Mouse (Mus musculus) forebrain, embryonic 12.5 days (tissue): ENCODE data around the gene Gpbar1. TPM values are rescaled to one million over a fixed set of nuclear protein-coding genes. Genes with fewer than 3 reads are reported as not detected.
"Not testable (repeated sequence)": the region's sequence is repeated elsewhere in the genome, so short reads cannot be mapped to it uniquely, and the experiment has no call there.

Source experiments
- ATAC-seq: fragments of 200-750 bp; cut with Nextera tagmentation; 2 replicates; pipeline ENCODE4 v1.8.0; 2017; ENCODE audit warnings: moderate TSS enrichment; ENCODE audit not compliant: low FRiP score
- H3K27ac ChIP-seq: fragments of 300-500 bp; sonication (generic); 2 replicates; pipeline ENCODE4 v1.5.1; 2016; ENCODE audit warnings: mild to moderate bottlenecking
- H3K27me3 ChIP-seq: fragments of 300-500 bp; sonication (generic); 2 replicates; pipeline ENCODE4 v1.6.1; 2016; ENCODE audit warnings: mild to moderate bottlenecking
- H3K36me3 ChIP-seq: fragments of 300-500 bp; sonication (generic); replicated peaks from 2 replicates; pipeline ENCODE4 v1.6.1; 2016; ENCODE audit warnings: mild to moderate bottlenecking
- H3K4me1 ChIP-seq: fragments of 300-500 bp; sonication (generic); 2 replicates; pipeline ENCODE4 v1.6.1; 2016
- H3K4me2 ChIP-seq: fragments of 300-500 bp; sonication (generic); 2 replicates; pipeline ENCODE4 v1.6.1; 2016; ENCODE audit warnings: mild to moderate bottlenecking, moderate library complexity
- H3K4me3 ChIP-seq: fragments of 300-500 bp; sonication (generic); replicated peaks from 2 replicates; pipeline ENCODE4 v1.5.1; 2016; ENCODE audit warnings: mild to moderate bottlenecking
- H3K9ac ChIP-seq: fragments of 300-500 bp; sonication (generic); 2 replicates; pipeline ENCODE4 v1.6.1; 2016; ENCODE audit warnings: mild to moderate bottlenecking
- H3K9me3 ChIP-seq: fragments of 300-500 bp; sonication (generic); 2 replicates; pipeline ENCODE4 v1.6.1; 2016
- WGBS: fragments of 180-500 bp; shearing (Covaris S2); methylation state at CpG from one replicate; pipeline ENCODE4 v1.1.7; 2016; 5-methylcytosine and 5-hydroxymethylcytosine counted together
- polyA plus RNA-seq: library from polyadenylated mRNA; unstranded; fragments of >200 nt; fragmentation: Nextera tagmentation; extraction: Ambion mirVana; gene quantifications from 2 replicates; pipeline ENCODE4 v1.2.1, GENCODE M21; 2016

Gpbar1 gene
- polyA plus RNA-seq, 1 experiment from 2014 or later: 0.29 TPM

DNA sequence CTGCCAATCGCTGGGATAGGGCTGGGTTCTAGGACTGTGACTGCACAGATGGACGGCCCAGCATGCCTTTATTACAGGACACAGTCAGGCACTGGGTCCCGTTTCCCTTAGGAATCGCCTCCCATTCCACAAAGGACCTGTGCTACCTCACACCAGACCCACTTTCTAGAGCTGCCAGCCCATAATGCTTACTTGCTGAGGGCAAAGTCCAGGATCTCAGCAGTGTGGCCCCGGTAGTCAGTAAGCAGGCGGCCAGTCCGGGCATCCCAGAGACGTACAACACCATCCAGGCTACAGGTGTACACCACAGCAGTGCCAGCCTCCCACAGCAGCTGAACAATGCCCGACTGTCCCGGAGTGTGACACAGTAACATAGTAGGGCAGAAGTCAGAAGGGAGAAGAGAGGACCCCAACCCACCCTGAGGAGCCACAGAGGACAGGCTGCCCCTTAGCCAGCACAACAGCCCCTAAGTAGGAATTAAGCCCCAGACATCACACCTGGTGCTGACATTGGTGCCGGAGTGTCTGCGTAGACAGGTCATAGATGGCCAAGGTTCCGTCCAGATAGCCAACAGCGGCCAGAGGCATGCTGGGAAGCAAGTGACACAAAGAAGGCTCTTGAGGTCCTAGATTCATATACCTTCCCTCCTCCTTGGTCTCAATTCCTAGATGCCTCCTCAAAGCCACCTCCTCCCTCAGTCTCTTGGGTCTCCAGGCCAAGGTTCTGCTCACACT is 2.4 kb downstream of the Gpbar1 start:
- no peaks in the 10 kb centered on the region for H3K9me3 ChIP-seq
- 0 out of 2 replicates have a peak overlapping the region, but pooled peaks have one; percentile 25 for H3K27ac ChIP-seq
- peaks cover 47% of the 10 kb centered on the region for H3K36me3 ChIP-seq
- no peak overlapping the region for H3K9ac ChIP-seq
- H3K4me2 ChIP-seq: no peak overlapping the region
- no peak for ATAC-seq
- H3K27me3 ChIP-seq: no peaks in the 10 kb centered on the region
- 94% methylated on average over 14 of the region's 14 CpGs for WGBS
- H3K4me1 ChIP-seq: peaks cover 20% of the 10 kb centered on the region
- no peak overlapping the region for H3K4me3 ChIP-seq

DNA sequence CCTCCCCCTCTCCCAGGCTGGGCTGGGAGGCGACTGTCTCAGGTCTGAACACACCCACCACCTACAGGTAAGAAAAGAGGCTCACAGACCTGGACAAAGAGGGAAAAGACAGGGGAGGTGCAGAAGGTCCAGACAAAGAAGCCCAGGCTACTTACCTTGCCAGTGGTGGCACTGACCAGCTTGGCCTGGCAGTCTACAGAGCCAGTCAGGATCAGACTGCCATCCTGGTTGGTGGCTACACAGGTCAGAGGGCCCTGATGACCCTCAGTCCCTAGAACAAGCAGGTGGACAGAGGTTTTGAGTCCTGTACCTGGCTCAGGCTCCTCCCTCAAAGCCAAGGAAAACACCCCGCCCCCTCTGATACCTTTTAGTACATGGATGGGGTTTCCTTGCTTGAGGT is 3.0 kb downstream of the Gpbar1 start:
- ATAC-seq: no peak
- peaks cover 26% of the 10 kb centered on the region for H3K4me1 ChIP-seq
- H3K36me3 ChIP-seq: peaks cover 47% of the 10 kb centered on the region
- H3K4me2 ChIP-seq: no peak overlapping the region
- H3K9me3 ChIP-seq: no peaks in the 10 kb centered on the region
- H3K9ac ChIP-seq: no peak overlapping the region
- H3K4me3 ChIP-seq: no peak overlapping the region
- 91% methylated on average over 2 of the region's 2 CpGs for WGBS
- no peaks in the 10 kb centered on the region for H3K27me3 ChIP-seq
- no peak overlapping the region for H3K27ac ChIP-seq

DNA sequence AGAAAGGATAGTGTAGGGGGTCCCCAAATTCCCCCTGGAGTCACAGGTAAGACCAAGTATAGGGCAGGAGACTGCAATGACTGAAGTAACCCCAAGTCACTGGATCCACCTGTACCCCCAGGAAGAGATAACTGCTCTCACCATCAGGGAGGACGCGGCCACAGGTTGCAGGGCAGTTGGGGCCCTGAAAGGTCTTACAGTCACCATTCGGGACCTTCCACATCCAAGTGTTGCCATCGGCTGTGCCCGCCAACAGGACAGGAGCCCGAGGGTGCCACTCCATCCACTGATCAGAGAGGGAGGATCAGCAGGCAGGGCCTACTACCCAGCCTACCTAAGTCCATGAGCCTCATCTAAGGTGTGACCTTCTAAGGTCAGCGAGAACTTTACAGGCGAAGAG is 3.5 kb downstream of the Gpbar1 start:
- Histone ChIP-seq H3K9ac (no peak overlapping the region), H3K27me3 (no peaks in the 10 kb centered on the region), H3K27ac (no peak overlapping the region), H3K36me3 (peaks cover 47% of the 10 kb centered on the region), H3K4me1 (peaks cover 26% of the 10 kb centered on the region), H3K9me3 (no peaks in the 10 kb centered on the region), H3K4me2 (no peak overlapping the region), H3K4me3 (no peak overlapping the region)
- WGBS: 95% methylated on average over 8 of the region's 8 CpGs
- no peak for ATAC-seq

DNA sequence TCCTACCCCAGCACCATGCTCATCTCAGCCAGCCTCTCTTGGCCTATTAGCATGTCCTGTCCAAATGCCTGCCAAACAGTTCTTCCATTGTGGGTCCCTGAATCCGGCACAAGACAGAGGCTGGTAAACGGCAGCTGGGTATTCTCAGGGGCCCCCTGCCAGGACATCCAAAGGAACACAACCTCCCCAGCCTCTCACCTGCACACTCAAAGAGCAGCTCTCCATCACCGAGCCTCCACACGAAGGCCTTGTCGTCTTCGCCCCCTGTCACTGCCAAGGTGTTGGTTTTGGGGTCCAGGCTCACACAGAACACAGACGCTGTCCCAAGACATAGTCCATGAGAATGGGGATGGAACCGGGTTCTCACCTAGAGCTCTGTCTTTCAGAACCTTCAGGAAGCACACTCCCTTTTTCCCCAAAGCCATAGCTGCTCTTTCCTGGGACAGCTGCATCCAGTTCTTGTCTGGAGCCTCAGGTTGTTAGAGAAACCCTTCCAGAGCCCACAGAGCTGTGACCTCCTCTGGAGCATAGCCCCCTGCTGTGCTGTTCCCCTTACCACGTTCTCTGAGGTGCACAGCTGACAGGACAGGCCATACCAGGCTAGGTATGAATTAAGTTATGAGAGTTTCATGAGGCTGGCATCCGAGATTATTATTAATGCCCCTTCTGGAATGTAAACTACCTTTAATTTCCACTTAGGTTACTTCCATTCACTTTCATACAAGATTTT is 4.7 kb downstream of the Gpbar1 start:
- Histone ChIP-seq H3K36me3 (peaks cover 47% of the 10 kb centered on the region), H3K4me3 (no peak overlapping the region), H3K4me1 (peaks cover 26% of the 10 kb centered on the region), H3K9ac (no peak overlapping the region), H3K4me2 (no peak overlapping the region), H3K9me3 (no peaks in the 10 kb centered on the region), H3K27me3 (no peaks in the 10 kb centered on the region), H3K27ac (no peak overlapping the region)
- ATAC-seq: no peak
- WGBS: 90% methylated on average over 10 of the region's 10 CpGs

DNA sequence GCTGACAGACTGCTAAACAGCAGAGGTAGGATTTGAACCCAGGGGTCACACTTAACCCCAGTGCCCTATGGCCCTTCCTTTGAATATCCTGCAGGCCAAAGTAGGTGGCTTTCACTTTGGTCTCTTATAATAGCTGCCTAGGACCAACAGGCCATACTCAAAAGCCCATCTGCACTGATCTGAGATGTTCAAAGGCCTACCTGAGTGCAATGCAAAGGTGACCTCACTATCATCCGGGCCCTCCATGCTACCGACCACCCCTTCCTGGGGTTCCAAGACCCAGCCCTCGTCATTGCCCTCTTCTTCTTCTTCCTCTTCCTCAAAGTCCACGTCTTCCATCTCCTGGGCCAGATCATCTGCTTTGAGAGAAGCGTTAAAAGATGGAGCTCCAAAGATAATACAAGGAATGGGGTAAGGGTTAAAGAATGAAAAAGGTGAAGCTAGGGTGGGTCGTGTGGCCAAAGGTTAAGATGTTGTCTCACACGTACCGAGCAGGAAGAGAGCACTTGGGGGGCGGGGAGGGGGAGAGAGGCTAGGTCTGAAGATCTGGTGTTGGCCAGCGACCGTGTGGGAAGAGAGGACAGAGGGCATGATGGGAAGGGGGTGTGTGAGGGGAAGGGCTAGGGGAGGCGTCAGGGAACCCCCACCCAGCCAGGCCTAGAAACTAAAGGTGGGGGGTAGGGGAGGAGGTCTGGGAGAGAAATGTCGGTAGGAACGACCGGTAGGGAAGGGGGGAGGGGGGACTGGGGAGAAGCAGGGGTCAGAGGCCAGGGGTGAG is 5.5 kb downstream of the Gpbar1 start:
- ATAC-seq: peak; percentile 39
- H3K9ac ChIP-seq: peak overlapping the region; percentile 78
- H3K9me3 ChIP-seq: no peaks in the 10 kb centered on the region
- H3K27ac ChIP-seq: peak overlapping the region; percentile 54; the same call in 1 of the 2 replicates
- H3K4me2 ChIP-seq: peak overlapping the region; percentile 90
- WGBS: 15% methylated on average over 14 of the region's 15 CpGs
- peak overlapping the region; percentile 79 for H3K4me3 ChIP-seq
- H3K4me1 ChIP-seq: peaks cover 26% of the 10 kb centered on the region
- peaks cover 52% of the 10 kb centered on the region for H3K36me3 ChIP-seq
- no peaks in the 10 kb centered on the region for H3K27me3 ChIP-seq

DNA sequence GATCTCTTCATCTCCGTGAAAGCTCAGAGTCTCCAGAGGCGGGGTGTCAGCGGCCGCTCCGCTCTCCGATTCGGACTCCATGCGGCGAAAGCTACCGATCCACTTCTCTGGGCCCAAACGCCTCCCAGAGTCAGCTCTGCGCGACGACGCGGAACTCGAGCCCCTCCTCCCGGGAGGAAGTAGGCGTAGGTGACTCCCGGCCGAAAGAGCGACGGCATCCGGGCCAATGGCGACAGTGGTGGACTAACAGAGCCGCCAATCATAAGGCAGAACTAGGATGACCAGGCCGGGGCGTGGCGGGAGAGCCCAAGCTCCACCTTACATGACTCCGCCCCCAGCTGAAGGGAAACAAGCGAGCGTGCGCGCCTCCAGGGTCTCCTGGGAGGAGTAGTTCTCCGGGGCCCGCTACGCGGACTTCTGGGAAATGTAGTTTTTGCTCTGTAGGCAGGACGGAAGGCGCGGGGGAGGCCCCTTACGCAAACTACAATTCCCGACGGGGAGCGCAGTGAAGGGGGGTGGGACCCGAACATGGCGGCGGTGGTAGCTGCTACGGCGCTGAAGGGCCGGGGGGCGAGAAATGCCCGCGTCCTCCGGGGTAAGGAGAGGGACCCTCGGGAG is 6.3 kb downstream of the Gpbar1 start, which contains the start of the genes Aamp and Pnkd:
Aamp (minus strand) TSS at position 196 of the 618 bp plus-strand sequence.
Pnkd (plus strand) TSS at position 388 of the 618 bp plus-strand sequence.
- under 1% methylated on average over 56 of the region's 56 CpGs for WGBS
- Histone ChIP-seq H3K9ac (peak within 1 kb of the TSS; percentile 78), H3K9me3 (no peaks in the 10 kb centered on the region), H3K27me3 (no peaks in the 10 kb centered on the region), H3K27ac (peak within 1 kb of the TSS; percentile 54; the same call in 1 of the 2 replicates), H3K4me1 (peaks cover 26% of the 10 kb centered on the region), H3K4me2 (peak within 1 kb of the TSS; percentile 90), H3K4me3 (peak within 1 kb of the TSS; percentile 79), H3K36me3 (peaks cover 52% of the 10 kb centered on the region)
- ATAC-seq: peak; percentile 98

DNA sequence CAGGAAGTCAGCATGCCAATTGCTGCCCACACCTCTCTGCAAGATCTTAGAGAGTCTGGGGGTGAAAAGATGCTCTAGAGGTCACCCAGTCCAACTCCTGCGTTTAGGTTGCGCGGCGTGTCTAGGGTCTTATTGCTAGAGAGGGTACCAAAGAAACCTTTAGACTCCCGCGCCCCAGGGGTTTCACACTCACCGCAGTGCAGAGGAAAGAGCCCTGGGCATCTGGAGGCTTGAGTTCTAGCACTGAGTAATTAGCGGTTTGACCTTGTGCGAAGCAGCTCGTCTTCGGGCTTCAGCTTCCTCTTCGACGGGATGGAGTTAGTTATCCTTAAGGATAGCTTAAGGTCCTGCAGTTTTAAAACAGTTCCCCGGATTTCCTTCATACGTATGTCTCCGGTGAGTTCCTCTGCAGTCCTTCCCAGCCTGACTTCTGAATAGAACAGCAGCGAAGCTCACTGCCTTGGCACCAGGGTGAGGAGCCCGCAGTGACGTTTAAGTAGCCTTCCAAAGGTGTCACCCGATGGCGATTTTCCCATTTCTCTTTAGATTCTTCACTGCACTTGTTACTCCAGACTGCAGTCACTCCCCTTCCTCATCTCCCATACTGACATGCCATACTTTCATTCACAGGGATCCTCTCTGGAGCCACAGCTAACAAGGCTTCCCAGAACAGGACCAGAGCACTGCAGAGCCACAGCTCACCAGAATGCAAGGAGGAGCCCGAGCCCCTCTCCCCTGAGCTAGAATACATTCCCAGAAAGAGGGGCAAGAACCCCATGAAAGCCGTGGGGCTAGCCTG is 7.1 kb downstream of the Gpbar1 start:
- H3K27ac ChIP-seq: no peak overlapping the region
- H3K9me3 ChIP-seq: no peaks in the 10 kb centered on the region
- no peaks in the 10 kb centered on the region for H3K27me3 ChIP-seq
- H3K4me1 ChIP-seq: peaks cover 26% of the 10 kb centered on the region
- no peak for ATAC-seq
- peaks cover 52% of the 10 kb centered on the region for H3K36me3 ChIP-seq
- WGBS: 3% methylated on average over 23 of the region's 23 CpGs
- peak overlapping the region; percentile 74 for H3K9ac ChIP-seq
- peak overlapping the region; percentile 82 for H3K4me2 ChIP-seq
- H3K4me3 ChIP-seq: peak overlapping the region; percentile 79

DNA sequence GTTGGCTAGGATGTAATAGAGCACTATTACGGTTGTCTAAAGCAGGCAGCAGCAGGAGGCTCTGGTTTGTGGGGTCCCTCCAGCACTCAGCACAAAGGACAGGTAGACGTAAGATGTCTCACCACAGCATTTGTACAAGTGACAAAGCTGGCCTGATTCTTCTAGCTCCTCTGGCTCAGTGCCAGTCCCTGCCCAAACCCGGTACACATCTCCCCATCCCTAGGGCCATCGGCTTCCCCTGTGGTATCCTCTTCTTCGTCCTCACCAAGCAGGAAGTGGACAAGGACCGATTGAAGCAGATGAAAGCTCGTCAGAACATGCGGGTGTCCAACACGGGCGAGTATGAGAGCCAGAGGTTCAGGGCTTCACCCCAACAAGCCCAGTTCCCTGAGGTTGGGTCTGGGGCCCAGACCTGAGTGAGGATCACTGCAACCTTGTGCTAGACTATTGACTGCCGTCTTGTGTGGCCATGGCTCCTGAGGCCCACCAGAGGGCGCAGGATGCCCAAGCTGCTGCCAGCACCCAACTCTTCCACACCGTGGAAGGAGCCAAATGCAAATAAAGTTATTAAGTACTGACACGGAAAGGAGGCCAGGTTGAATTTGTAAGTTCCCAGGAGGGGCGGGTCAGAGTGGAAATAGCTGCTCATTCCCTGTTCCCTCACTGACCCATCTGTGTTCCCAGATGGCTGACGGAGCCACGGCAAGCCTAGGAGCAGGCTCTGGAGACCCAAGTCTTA is 8.7 kb downstream of the Gpbar1 start:
- WGBS: 65% methylated on average over 15 of the region's 17 CpGs
- not testable (repeated sequence) for H3K27me3 ChIP-seq, H3K9me3 ChIP-seq, H3K4me3 ChIP-seq, H3K27ac ChIP-seq, ATAC-seq, H3K9ac ChIP-seq, H3K4me2 ChIP-seq
- H3K4me1 ChIP-seq: peaks cover 26% of the 10 kb centered on the region
- H3K36me3 ChIP-seq: peaks cover 44% of the 10 kb centered on the region

DNA sequence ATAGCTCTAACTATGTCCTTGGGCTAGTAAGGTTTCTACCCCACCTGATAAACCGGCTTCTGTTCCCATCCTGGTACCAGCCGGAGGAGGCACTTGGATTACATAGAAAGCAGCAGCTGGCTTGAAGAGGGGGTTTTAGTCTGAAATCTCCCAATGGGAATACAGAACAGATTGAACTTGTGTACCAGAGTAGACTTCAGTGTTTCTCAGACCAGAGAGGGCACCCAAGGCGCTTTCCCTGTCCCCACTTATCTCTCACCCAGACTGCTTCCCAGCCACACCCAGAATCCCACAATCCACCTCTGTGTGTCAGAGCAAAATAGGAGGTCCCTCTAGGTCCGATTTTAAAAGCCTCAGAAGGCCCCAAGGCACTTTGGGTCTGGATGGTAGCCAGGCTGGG is 10.0 kb downstream of the Gpbar1 start:
- Histone ChIP-seq H3K4me1 (peaks cover 19% of the 10 kb centered on the region), H3K9ac (no peak overlapping the region), H3K36me3 (peaks cover 36% of the 10 kb centered on the region), H3K27me3 (no peaks in the 10 kb centered on the region), H3K4me3 (no peak overlapping the region), H3K9me3 (no peaks in the 10 kb centered on the region), H3K27ac (no peak overlapping the region), H3K4me2 (no peak overlapping the region)
- WGBS: 84% methylated on average over 4 of the region's 4 CpGs
- no peak for ATAC-seq

DNA sequence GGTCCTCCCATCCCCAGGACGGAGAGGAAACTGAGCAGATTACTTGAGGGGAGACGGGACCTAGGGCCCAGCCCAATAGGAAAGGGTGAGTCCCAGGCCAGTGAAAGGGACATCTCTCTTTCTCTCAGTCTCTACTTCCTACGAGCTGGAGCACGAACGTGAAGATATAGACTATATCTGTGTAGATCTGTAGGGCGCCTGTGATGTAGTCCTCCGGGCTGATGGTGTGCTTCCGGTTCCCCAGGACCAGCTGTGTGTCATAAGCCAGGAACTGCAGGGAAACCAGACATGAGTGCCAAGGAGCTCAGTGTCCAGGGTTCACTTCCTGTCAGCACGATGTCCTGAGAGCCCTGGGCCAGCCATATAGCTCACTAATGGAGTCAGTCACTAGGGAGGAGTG is 10.9 kb downstream of the Gpbar1 start:
- Histone ChIP-seq H3K27ac (no peak overlapping the region), H3K4me3 (no peak overlapping the region), H3K27me3 (no peaks in the 10 kb centered on the region), H3K4me1 (peaks cover 11% of the 10 kb centered on the region), H3K4me2 (no peak overlapping the region), H3K9ac (no peak overlapping the region), H3K9me3 (no peaks in the 10 kb centered on the region), H3K36me3 (peaks cover 41% of the 10 kb centered on the region)
- ATAC-seq: no peak
- WGBS: 91% methylated on average over 9 of the region's 9 CpGs

DNA sequence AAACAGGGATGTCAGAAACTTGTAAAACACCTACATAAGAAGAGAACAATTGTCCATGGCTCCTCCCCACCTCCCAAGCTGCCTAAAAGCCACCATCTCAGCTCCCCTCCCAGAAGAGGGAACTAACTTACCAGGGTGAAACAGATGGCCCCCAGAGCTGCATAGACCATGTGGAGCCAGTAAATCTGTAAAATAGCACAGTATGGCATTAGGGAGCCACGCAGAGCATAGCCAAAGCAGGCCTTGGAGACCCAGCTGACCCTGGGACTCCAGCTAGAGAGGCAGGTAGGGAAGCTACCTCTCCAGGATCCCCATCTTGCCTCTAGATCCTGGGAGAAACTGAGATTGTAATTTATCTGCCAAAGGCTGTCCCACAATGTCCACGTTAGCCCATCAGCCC is 11.4 kb downstream of the Gpbar1 start:
- Histone ChIP-seq H3K9me3 (no peaks in the 10 kb centered on the region), H3K36me3 (peaks cover 41% of the 10 kb centered on the region), H3K4me3 (no peak overlapping the region), H3K4me1 (peaks cover 11% of the 10 kb centered on the region), H3K9ac (no peak overlapping the region), H3K27ac (no peak overlapping the region), H3K4me2 (no peak overlapping the region), H3K27me3 (no peaks in the 10 kb centered on the region)
- ATAC-seq: no peak
- WGBS: 94% methylated on average over 2 of the region's 2 CpGs
